8 mouse cellular contexts compared by ENCODE assay signal in the genomic region with DNA sequence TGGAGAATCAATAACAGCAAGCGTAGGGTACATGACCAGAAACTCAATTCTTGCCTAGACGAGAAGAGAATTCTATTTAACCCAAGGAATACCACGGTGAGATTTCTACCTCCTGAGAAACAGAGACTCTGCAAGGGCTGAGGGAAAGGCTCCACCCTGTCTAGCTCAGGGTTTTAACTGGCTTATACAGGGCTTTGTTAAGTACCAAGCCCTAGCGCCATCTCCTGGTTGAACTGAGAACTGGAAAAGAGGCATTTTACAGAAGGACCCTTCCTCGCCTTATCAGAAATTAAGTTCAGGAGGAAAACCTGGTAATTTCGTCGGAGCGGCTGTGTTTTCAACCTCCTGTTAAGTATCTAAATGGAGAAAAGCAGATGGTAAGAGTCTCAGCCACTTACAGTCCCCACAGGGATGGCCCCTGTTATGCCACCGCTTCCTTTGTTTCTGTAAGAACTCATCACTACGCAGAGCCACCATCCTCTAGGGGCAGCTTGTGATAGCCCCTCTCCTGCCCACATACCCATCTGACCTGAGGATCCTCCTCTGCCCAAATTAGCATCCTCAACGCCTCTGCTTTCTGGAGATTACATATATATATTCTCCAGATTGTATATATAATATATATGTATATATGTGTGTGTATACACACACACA.
DNase-seq lines count a peak whose midpoint lies in the region; ATAC-seq and TF ChIP-seq lines count a peak whose summit lies in the region.

No protein-coding gene starts in this region.

- peak; percentile 9 for DNase-seq in thymus, adult 2 months
- DNase-seq in thymus, adult 18-20 months = no peak
- peak; percentile 94 for DNase-seq in embryo, embryonic 10.5 days (ENCODE audit: low spot score)
- DNase-seq in gastrocnemius, postnatal 4 days (ENCODE audit: low spot score in 2 of 2) = peak; percentile 50 to 59
- peak; percentile 86 to 87 for DNase-seq in left cerebral cortex, postnatal 25 days (ENCODE audit: low spot score in 2 of 2)

- H3K27ac ChIP-seq in thymus, adult 2 months (ENCODE audit: control insufficient read depth, insufficient read depth, low read length) = no peak overlapping the region
- H3K27ac ChIP-seq in intestine, embryonic 16.5 days (ENCODE audit: low read length) = no peak overlapping the region
- peak overlapping the region; percentile 52 for H3K27ac ChIP-seq in midbrain, embryonic 13.5 days
- H3K27ac ChIP-seq in stomach, embryonic 16.5 days (ENCODE audit: low read length) = no peak overlapping the region

- H3K9ac ChIP-seq in intestine, embryonic 16.5 days (ENCODE audit: low read depth, low read length) = no peak overlapping the region
- peak overlapping the region; percentile 36; the same call in 1 of the 2 replicates for H3K9ac ChIP-seq in midbrain, embryonic 13.5 days (replicated peaks)
- H3K9ac ChIP-seq in stomach, embryonic 16.5 days (ENCODE audit: low read length) = no peak overlapping the region

- intact Hi-C loops in left cerebral cortex, postnatal 25 days (cut with DNase I) = loop anchor here (5.0 kb wide), 1 partner anchor 461 kb away; no protein-coding TSS in a partner anchor

- no peaks in the 10 kb centered on the region for H3K36me3 ChIP-seq in thymus, adult 2 months (ENCODE audit: control insufficient read depth, insufficient read depth, low read length)
- no peaks in the 10 kb centered on the region for H3K36me3 ChIP-seq in intestine, embryonic 16.5 days (ENCODE audit: control insufficient read depth, insufficient read depth, low read length)
- no peaks in the 10 kb centered on the region for H3K36me3 ChIP-seq in midbrain, embryonic 13.5 days
- no peaks in the 10 kb centered on the region for H3K36me3 ChIP-seq in stomach, embryonic 16.5 days (ENCODE audit: control insufficient read depth, insufficient read depth, low read length)

- TF ChIP-seq CTCF in thymus, adult 2 months (IDR thresholded peaks at IDR 0.05; ENCODE audit: borderline replicate concordance, control insufficient read depth, extremely low read depth, insufficient read depth, low read length, poor library complexity) = no peak

- peak; percentile 62; the same call in 1 of the 2 replicates for ATAC-seq in intestine, embryonic 16.5 days
- peak; percentile 93 for ATAC-seq in midbrain, embryonic 13.5 days
- ATAC-seq in stomach, embryonic 16.5 days (ENCODE audit: insufficient read depth, low FRiP score) = peak; percentile 70; the same call in 1 of the 2 replicates

- no peak overlapping the region for H3K4me2 ChIP-seq in intestine, embryonic 16.5 days (ENCODE audit: low read depth, low read length)
- H3K4me2 ChIP-seq in midbrain, embryonic 13.5 days (replicated peaks) = 0 out of 2 replicates have a peak overlapping the region, but pooled peaks have one; percentile 9
- no peak overlapping the region for H3K4me2 ChIP-seq in stomach, embryonic 16.5 days (ENCODE audit: low read depth, low read length)

- peaks cover 8% of the 10 kb centered on the region for H3K9me3 ChIP-seq in intestine, embryonic 16.5 days (ENCODE audit: control insufficient read depth, low read length)
- H3K9me3 ChIP-seq in midbrain, embryonic 13.5 days = peaks cover 10% of the 10 kb centered on the region
- H3K9me3 ChIP-seq in stomach, embryonic 16.5 days (replicated peaks; ENCODE audit: control insufficient read depth, low read length) = no peaks in the 10 kb centered on the region

- no peak for TF ChIP-seq POLR2A in thymus, adult 2 months (IDR thresholded peaks at IDR 0.05; ENCODE audit: control insufficient read depth, extremely low read depth, insufficient read depth, low read length, poor library complexity)

- H3K27me3 ChIP-seq in thymus, adult 2 months (ENCODE audit: control insufficient read depth, insufficient read depth, low read length) = no peaks in the 10 kb centered on the region
- no peaks in the 10 kb centered on the region for H3K27me3 ChIP-seq in intestine, embryonic 16.5 days (replicated peaks; ENCODE audit: control insufficient read depth, insufficient read depth, low read length)
- no peaks in the 10 kb centered on the region for H3K27me3 ChIP-seq in midbrain, embryonic 13.5 days
- H3K27me3 ChIP-seq in stomach, embryonic 16.5 days (ENCODE audit: control insufficient read depth, insufficient read depth, low read length) = no peaks in the 10 kb centered on the region

- H3K4me1 ChIP-seq in thymus, adult 2 months (replicated peaks; ENCODE audit: control insufficient read depth, insufficient read depth, low read length) = no peaks in the 10 kb centered on the region
- H3K4me1 ChIP-seq in intestine, embryonic 16.5 days (ENCODE audit: control insufficient read depth, insufficient read depth, low read length) = no peaks in the 10 kb centered on the region
- peaks cover 36% of the 10 kb centered on the region for H3K4me1 ChIP-seq in midbrain, embryonic 13.5 days (replicated peaks)
- no peaks in the 10 kb centered on the region for H3K4me1 ChIP-seq in stomach, embryonic 16.5 days (ENCODE audit: control insufficient read depth, insufficient read depth, low read length)

- no peak overlapping the region for H3K4me3 ChIP-seq in thymus, adult 2 months (ENCODE audit: control insufficient read depth, insufficient read depth, low read length)
- no peak overlapping the region for H3K4me3 ChIP-seq in intestine, embryonic 16.5 days (ENCODE audit: low read length)
- no peak overlapping the region for H3K4me3 ChIP-seq in midbrain, embryonic 13.5 days (replicated peaks)
- no peak overlapping the region for H3K4me3 ChIP-seq in stomach, embryonic 16.5 days (replicated peaks; ENCODE audit: low read length)

- WGBS in thymus, adult 2 months = 60% methylated on average over 11 of the region's 11 CpGs
- WGBS in intestine, embryonic 16.5 days = 40% methylated on average over 11 of the region's 11 CpGs
- WGBS in midbrain, embryonic 13.5 days = 29% methylated on average over 11 of the region's 11 CpGs
- WGBS in stomach, embryonic 16.5 days = 43% methylated on average over 11 of the region's 11 CpGs

Comparison
In these comparisons a context has a peak if more than half of its experiments do, and no peak if none do; other contexts are left out.
1. DNase-seq: peak in thymus, adult 2 months (single experiment), embryo, embryonic 10.5 days (single experiment), gastrocnemius, postnatal 4 days (2 of 2) and left cerebral cortex, postnatal 25 days (2 of 2); none in thymus, adult 18-20 months (0 of 2).
2. Peak in every context shown above with its lines, with median percentiles within 50 percentile points of each other: ATAC-seq.